Mouse (Mus musculus) layer of hippocampus, postnatal 25 days (tissue): ENCODE measurements around the gene Olfr9. TPM values are rescaled to one million over a fixed set of nuclear protein-coding genes. Genes with fewer than 3 reads are reported as not detected.
"Not testable (repeated sequence)": the region's sequence is repeated elsewhere in the genome, so short reads cannot be mapped to it uniquely, and the experiment has no call there.

ENCODE experiments used
- DNase-seq, 2 experiments: peaks; one replicate each; pipeline ENCODE4 v3.0.0; 2022; ENCODE audit warnings: mixed read lengths in 2 of 2, low spot score in 1 of 2; ENCODE audit errors: extremely low spot score in 1 of 2
- total RNA-seq, 2 experiments: library from RNA; stranded (reverse); gene quantifications; 2 replicates each; pipeline ENCODE4 v1.2.3; 2021

The Olfr9 gene
- not detected for total RNA-seq

- not testable (repeated sequence) for DNase-seq
These were observed at the start of gene Olfr9 for GRCm38 (mm10) chr10:128989131-128989530. Gene Olfr9, plus strand, starts transcription at chr10:128989431.

GRCm38 (mm10) chr10:128940475-128941061, 48.7 kb upstream of the Olfr9 start:
- DNase-seq: no peak

GRCm38 (mm10) chr10:128945675-128946074, 43.6 kb upstream of the Olfr9 start:
- DNase-seq: peak in 1 of 2 experiments; percentile 45

GRCm38 (mm10) chr10:128947496-128947895, 41.7 kb upstream of the Olfr9 start:
- DNase-seq: no peak

- DNase-seq: no peak
These were observed 38.9 kb upstream of the Olfr9 start for GRCm38 (mm10) chr10:128950208-128950887.

GRCm38 (mm10) chr10:128958340-128958739, 30.9 kb upstream of the Olfr9 start:
- no peak for DNase-seq

GRCm38 (mm10) chr10:128960142-128960541, 29.1 kb upstream of the Olfr9 start:
- no peak for DNase-seq

- DNase-seq: no peak
These were observed 28.3 kb upstream of the Olfr9 start, which contains the start of gene Mettl7b for GRCm38 (mm10) chr10:128960590-128961584. Gene Mettl7b, minus strand, starts transcription at chr10:128960988.

- no peak for DNase-seq
These were observed 24.3 kb upstream of the Olfr9 start for GRCm38 (mm10) chr10:128964961-128965360.

GRCm38 (mm10) chr10:128965871-128966270, 23.4 kb upstream of the Olfr9 start:
- no peak for DNase-seq

GRCm38 (mm10) chr10:128968341-128968749, 20.9 kb upstream of the Olfr9 start:
- DNase-seq: no peak

- no peak for DNase-seq
These were observed 18.4 kb upstream of the Olfr9 start for GRCm38 (mm10) chr10:128970740-128971250.

- no peak for DNase-seq
These were observed 16.4 kb upstream of the Olfr9 start for GRCm38 (mm10) chr10:128972841-128973240.

GRCm38 (mm10) chr10:128976395-128976794, 12.8 kb upstream of the Olfr9 start:
- no peak for DNase-seq

GRCm38 (mm10) chr10:128977522-128978114, 11.6 kb upstream of the Olfr9 start:
- peak in 1 of 2 experiments; percentile 27 for DNase-seq

GRCm38 (mm10) chr10:128980644-128981365, 8.4 kb upstream of the Olfr9 start:
- no peak for DNase-seq

- DNase-seq: not testable (repeated sequence)
These were observed 1.1 kb downstream of the Olfr9 start for GRCm38 (mm10) chr10:128990129-128990850.

GRCm38 (mm10) chr10:128990994-128991393, 1.8 kb downstream of the Olfr9 start:
- no peak for DNase-seq

- DNase-seq: no peak
These were observed 6.6 kb downstream of the Olfr9 start for GRCm38 (mm10) chr10:128995796-128996195.
